Mouse (Mus musculus) neural tube, embryonic 13.5 days (tissue): Measurements from ENCODE around the gene C2cd4d. TPM values are rescaled to one million over a fixed set of nuclear protein-coding genes. Genes with fewer than 3 reads are reported as not detected.

Experiments
- ATAC-seq: fragments of 200-750 bp; cut with Nextera tagmentation; 2 replicates; pipeline ENCODE4 v1.8.0; 2017; ENCODE audit warnings: low read depth, mild to moderate bottlenecking, moderate TSS enrichment, moderate library complexity
- H3K27ac ChIP-seq: fragments of 300-500 bp; sonication (generic); replicated peaks from 2 replicates; pipeline ENCODE4 v1.5.1; 2015; ENCODE audit warnings: moderate library complexity, mild to moderate bottlenecking, inconsistent platforms
- H3K27me3 ChIP-seq: fragments of 300-500 bp; sonication (generic); 2 replicates; pipeline ENCODE4 v1.6.1; 2015; ENCODE audit warnings: mild to moderate bottlenecking, inconsistent platforms
- H3K36me3 ChIP-seq: fragments of 300-500 bp; sonication (generic); 2 replicates; pipeline ENCODE4 v1.6.1; 2015; ENCODE audit warnings: mild to moderate bottlenecking, inconsistent platforms
- H3K4me1 ChIP-seq: fragments of 300-500 bp; sonication (generic); replicated peaks from 2 replicates; pipeline ENCODE4 v1.6.1; 2015; ENCODE audit warnings: inconsistent platforms
- H3K4me2 ChIP-seq: fragments of 300-500 bp; sonication (generic); 2 replicates; pipeline ENCODE4 v1.6.1; 2015; ENCODE audit warnings: inconsistent platforms, mild to moderate bottlenecking, moderate library complexity
- H3K4me3 ChIP-seq: fragments of 300-500 bp; sonication (generic); 2 replicates; pipeline ENCODE4 v1.5.1; 2015; ENCODE audit warnings: mild to moderate bottlenecking, inconsistent platforms
- H3K9ac ChIP-seq: fragments of 300-500 bp; sonication (generic); 2 replicates; pipeline ENCODE4 v1.6.1; 2015; ENCODE audit warnings: moderate library complexity, mild to moderate bottlenecking, inconsistent platforms
- H3K9me3 ChIP-seq: fragments of 300-500 bp; sonication (generic); 2 replicates; pipeline ENCODE4 v1.6.1; 2016; ENCODE audit warnings: inconsistent platforms
- WGBS: fragments of 180-500 bp; shearing (Covaris S2); methylation state at CpG from one replicate; pipeline ENCODE4 v1.1.7; 2015; 5-methylcytosine and 5-hydroxymethylcytosine counted together
- polyA plus RNA-seq: library from polyadenylated mRNA; unstranded; fragments of >200 nt; fragmentation: Nextera tagmentation; extraction: Ambion mirVana; gene quantifications from 2 replicates; pipeline ENCODE4 v1.2.1, GENCODE M21; 2015

C2cd4d gene
- polyA plus RNA-seq = 2.2 TPM in 2 replicates

DNA sequence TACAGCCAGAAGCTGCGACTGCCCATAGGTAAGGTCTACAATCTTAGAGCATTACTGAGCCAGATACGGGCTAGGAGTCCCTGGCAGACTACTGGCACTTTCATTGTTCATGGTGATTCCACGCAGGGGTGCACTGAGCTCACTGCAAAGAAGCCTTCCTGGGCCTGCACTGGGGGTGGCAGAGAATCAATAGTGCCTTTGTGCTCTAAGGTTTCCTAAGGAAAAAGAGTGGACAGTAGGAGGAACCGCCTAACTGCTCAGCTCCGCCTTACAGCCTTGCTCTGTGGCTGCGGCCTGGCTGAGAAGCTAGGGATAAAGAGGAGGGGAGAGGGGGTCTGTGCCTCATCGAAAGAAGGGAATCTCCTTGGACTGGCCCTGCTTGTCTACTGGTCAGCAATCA is at the start of gene C2cd4d:
TSS of gene C2cd4d (plus strand) at position 301 of the 400 bp plus-strand sequence.
- 43% methylated on average over 7 of the region's 7 CpGs for WGBS
- Histone ChIP-seq H3K4me1 (peaks cover 5% of the 10 kb centered on the region; the same call in 1 of the 2 replicates), H3K4me2 (peak within 1 kb of the TSS; percentile 75), H3K9ac (peak within 1 kb of the TSS; percentile 80), H3K27ac (no peak within 1 kb of the TSS), H3K27me3 (peaks cover 40% of the 10 kb centered on the region), H3K9me3 (no peaks in the 10 kb centered on the region), H3K36me3 (no peaks in the 10 kb centered on the region), H3K4me3 (peak within 1 kb of the TSS; percentile 58)
- no peak for ATAC-seq

DNA sequence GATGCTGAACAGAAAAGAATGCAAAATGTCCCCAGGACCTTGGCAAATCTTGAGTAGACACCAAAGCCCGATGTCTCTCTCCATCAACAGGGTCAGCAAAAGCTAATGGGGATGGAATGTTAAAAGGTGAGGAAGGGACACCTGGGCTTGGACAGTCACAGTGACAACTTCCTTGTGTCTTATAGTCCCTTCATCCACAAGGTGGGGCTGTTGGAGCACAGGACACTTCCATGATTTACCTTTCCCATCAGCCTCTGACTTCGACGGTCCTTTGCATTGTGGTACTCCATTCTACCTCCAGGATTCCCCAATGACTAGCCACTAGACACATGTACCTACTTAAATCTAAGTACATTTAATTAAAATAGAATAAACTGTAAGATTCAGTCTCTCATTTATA is 33.6 kb upstream of the C2cd4d start:
- Histone ChIP-seq H3K4me1 (no peaks in the 10 kb centered on the region), H3K4me2 (no peak overlapping the region), H3K4me3 (no peak overlapping the region), H3K36me3 (peaks cover 42% of the 10 kb centered on the region), H3K9me3 (no peaks in the 10 kb centered on the region), H3K27ac (no peak overlapping the region), H3K27me3 (no peaks in the 10 kb centered on the region), H3K9ac (no peak overlapping the region)
- ATAC-seq = no peak
- WGBS = 63% methylated on average over 3 of the region's 3 CpGs

DNA sequence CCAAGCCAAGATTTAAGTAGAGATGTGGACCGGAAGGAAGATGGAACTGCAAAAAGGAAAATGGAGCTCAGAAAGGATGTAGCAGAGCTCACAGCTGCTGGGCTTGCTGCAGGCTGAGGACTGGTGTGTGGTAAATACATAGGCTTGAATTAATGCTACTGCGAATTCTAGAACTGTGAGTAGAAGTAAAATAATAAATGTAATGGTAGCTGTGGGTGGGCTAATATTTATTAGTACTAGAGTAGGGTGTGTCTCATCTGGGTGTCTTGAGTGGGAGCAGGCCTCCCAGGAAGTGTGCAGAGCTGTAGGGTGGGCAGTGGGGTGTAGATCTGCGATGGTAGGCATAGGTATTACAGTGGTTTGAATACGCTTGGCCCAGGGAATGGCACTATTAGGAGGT is 27.8 kb upstream of the C2cd4d start:
- Histone ChIP-seq H3K27ac (no peak overlapping the region), H3K4me2 (no peak overlapping the region), H3K9ac (no peak overlapping the region), H3K9me3 (no peaks in the 10 kb centered on the region), H3K4me3 (no peak overlapping the region), H3K36me3 (peaks cover 19% of the 10 kb centered on the region; the same call in 1 of the 2 replicates), H3K27me3 (no peaks in the 10 kb centered on the region), H3K4me1 (no peaks in the 10 kb centered on the region)
- WGBS = 93% methylated on average over 4 of the region's 4 CpGs
- no peak for ATAC-seq

DNA sequence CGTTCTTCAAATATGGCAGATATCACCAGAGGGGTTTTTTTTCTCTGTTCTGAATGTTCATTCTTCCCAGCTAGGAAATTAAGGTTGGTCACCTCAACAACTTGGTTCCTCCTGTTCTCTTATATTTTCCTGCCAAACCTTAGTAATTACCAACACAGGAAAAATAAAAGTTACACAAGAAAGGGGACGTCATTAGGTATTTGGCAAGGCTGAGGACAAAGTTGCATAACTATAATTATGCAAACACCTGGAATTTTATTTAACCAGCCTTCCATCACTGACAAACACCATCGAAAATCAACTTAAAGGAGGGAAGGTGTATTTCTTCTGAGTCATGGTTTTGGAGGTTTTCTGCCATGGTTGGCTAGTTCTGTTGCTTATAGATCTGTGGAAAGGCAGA is 23.7 kb upstream of the C2cd4d start:
- H3K9ac ChIP-seq = no peak overlapping the region
- no peaks in the 10 kb centered on the region for H3K9me3 ChIP-seq
- no peak overlapping the region for H3K4me3 ChIP-seq
- no peaks in the 10 kb centered on the region for H3K27me3 ChIP-seq
- ATAC-seq = no peak
- no peak overlapping the region for H3K4me2 ChIP-seq
- 90% methylated on average over 3 of the region's 3 CpGs for WGBS
- H3K27ac ChIP-seq = no peak overlapping the region
- H3K36me3 ChIP-seq = no peaks in the 10 kb centered on the region
- H3K4me1 ChIP-seq = 0 out of 2 replicates have a peak, but pooled peaks cover 7% of the 10 kb centered on the region

DNA sequence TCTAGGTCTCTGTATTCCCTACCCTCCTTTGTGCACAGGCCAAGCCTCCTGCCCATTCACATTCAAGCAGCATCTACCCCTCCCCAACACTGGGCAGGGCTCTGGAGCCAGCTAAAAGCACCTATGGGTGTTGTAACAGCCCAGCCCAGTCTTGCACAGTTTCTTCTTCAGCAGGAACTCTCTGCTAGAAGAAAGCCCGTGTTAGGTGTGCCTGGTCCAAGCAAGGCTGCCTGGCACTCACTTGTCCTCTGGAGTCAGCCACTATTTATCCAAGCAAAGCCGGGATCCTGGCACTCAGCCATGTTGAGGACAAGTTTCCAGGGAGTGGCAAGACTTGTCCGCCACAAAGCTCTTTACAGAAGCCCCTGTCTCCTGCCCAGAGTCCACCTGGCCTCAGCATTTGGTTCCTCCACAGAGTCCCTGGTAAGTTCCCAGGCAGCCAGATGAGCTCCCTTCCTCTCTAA is 20.2 kb upstream of the C2cd4d start, which contains the start of gene Them5:
TSS of gene Them5 (plus strand) at position 141 of the 464 bp plus-strand sequence.
- Histone ChIP-seq H3K4me3 (no peak within 1 kb of the TSS), H3K4me2 (no peak within 1 kb of the TSS), H3K9me3 (no peaks in the 10 kb centered on the region), H3K36me3 (no peaks in the 10 kb centered on the region), H3K27me3 (no peaks in the 10 kb centered on the region), H3K27ac (0 out of 2 replicates have a peak within 1 kb of the TSS, but pooled peaks have one; percentile 14), H3K4me1 (0 out of 2 replicates have a peak, but pooled peaks cover 7% of the 10 kb centered on the region), H3K9ac (no peak within 1 kb of the TSS)
- 74% methylated on average over 3 of the region's 3 CpGs for WGBS
- no peak for ATAC-seq

DNA sequence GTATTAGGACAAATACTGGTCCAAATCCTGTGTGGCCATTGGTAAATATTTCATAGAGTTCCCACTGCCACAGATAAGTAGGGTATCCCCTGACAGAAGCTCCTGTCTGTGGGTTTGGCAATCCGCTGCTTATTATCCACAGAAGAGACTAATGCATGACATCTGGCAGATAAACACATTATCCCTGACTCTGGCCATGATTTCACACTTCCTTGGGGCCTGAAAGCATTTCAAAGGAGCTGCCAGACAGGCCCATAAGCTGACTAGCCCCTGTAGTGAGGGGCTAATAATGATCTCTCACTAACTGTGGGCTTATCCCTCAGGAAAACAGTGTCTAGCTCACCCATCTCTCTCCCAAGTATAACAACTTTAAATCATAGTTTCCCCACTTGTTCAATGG is 19.7 kb upstream of the C2cd4d start:
- H3K9ac ChIP-seq = no peak overlapping the region
- no peaks in the 10 kb centered on the region for H3K36me3 ChIP-seq
- WGBS = 57% methylated on average over 1 of the region's 1 CpGs
- 0 out of 2 replicates have a peak overlapping the region, but pooled peaks have one; percentile 14 for H3K27ac ChIP-seq
- H3K4me2 ChIP-seq = no peak overlapping the region
- no peak for ATAC-seq
- no peaks in the 10 kb centered on the region for H3K27me3 ChIP-seq
- H3K4me3 ChIP-seq = no peak overlapping the region
- H3K4me1 ChIP-seq = 0 out of 2 replicates have a peak, but pooled peaks cover 7% of the 10 kb centered on the region
- no peaks in the 10 kb centered on the region for H3K9me3 ChIP-seq

DNA sequence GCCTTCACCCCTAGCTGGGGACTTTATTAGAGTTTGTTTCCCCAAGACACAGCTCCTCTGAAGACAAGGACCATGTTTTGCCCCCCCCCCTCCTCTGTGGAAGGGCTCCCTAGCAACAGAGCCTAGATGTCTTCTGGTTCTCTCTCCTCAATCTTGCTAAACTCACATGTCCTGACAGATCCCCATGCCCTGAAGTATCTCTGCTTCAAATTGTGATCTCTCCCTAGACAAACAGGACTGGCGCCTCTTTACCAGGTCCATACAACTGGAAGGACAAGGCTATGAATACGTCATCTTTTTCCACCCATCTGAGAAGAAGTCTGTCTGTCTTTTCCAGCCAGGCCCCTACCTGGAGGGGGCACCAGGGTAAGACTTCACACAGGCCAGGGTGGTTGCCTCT is 18.1 kb upstream of the C2cd4d start:
- no peak overlapping the region for H3K4me3 ChIP-seq
- H3K27me3 ChIP-seq = no peaks in the 10 kb centered on the region
- no peak overlapping the region for H3K9ac ChIP-seq
- no peak overlapping the region for H3K4me2 ChIP-seq
- 93% methylated on average over 2 of the region's 2 CpGs for WGBS
- no peaks in the 10 kb centered on the region for H3K9me3 ChIP-seq
- H3K4me1 ChIP-seq = 0 out of 2 replicates have a peak, but pooled peaks cover 7% of the 10 kb centered on the region
- H3K27ac ChIP-seq = no peak overlapping the region
- no peaks in the 10 kb centered on the region for H3K36me3 ChIP-seq
- ATAC-seq = no peak

DNA sequence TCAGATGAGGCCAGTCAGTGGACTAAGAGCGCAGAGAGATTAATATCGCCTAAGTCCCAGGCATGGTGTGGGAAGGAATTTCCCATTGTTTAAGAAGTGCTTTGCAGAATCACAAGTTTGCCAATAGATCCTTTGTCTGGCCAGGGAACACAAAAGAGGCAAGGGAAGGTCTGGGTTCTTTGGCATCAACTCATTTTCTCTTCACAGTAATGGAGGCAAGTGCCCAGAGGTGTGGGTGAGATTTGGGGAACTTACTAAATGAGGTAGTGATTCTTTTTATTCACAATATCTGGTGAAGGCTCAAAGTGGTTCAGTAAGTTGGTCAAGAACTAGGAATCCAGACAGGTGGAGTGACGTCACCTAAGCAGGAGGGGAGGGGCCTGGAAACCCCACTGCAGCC is 17.3 kb upstream of the C2cd4d start:
- Histone ChIP-seq H3K9me3 (no peaks in the 10 kb centered on the region), H3K36me3 (no peaks in the 10 kb centered on the region), H3K4me1 (0 out of 2 replicates have a peak, but pooled peaks cover 7% of the 10 kb centered on the region), H3K9ac (no peak overlapping the region), H3K27ac (no peak overlapping the region), H3K4me2 (no peak overlapping the region), H3K27me3 (no peaks in the 10 kb centered on the region), H3K4me3 (no peak overlapping the region)
- 78% methylated on average over 3 of the region's 3 CpGs for WGBS
- ATAC-seq = no peak

DNA sequence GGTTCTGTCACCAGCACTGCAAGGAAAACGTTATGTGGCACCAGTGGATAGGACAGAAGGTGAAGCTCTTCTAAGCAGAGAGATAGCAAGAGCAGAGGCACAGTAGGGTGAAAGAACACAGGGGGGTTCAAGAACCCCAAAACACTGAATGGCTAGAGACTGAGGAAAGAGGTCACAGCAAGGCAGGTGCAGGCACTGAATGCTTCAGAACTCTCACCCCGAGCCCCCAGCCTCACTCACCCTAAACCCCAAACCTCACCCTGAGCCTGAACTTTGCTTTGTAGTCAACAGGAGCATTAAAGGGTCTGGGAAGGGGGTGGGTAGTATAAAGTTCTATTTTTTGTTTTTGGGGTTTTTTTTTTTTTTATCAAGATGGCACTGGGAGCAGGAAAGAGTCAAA is 14.1 kb upstream of the C2cd4d start:
- no peak overlapping the region for H3K9ac ChIP-seq
- H3K9me3 ChIP-seq = no peaks in the 10 kb centered on the region
- H3K4me3 ChIP-seq = no peak overlapping the region
- no peaks in the 10 kb centered on the region for H3K27me3 ChIP-seq
- H3K4me1 ChIP-seq = no peaks in the 10 kb centered on the region
- H3K27ac ChIP-seq = no peak overlapping the region
- H3K4me2 ChIP-seq = no peak overlapping the region
- ATAC-seq = no peak
- H3K36me3 ChIP-seq = no peaks in the 10 kb centered on the region
- 72% methylated on average over 2 of the region's 2 CpGs for WGBS

DNA sequence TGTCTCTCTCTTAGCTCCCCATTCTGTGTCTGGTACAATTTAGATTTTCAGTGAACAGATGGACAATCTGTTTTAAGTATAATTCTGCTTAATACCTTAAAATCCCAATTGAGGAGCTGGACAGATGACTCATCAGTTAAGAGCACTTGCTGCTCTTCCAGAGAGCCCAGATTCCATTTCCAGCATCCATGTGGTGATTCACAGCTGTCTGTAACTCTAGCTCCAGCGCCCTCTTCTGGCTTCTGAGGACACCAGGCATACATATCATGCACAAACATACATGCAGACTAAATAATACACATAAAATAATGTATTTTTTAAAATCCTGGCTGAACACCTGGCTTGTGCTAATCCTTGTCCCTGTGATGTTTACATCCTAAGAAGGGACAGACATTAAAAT is 1.4 kb upstream of the C2cd4d start:
- Histone ChIP-seq H3K4me2 (no peak overlapping the region), H3K4me3 (no peak overlapping the region), H3K36me3 (no peaks in the 10 kb centered on the region), H3K27ac (no peak overlapping the region), H3K27me3 (peaks cover 33% of the 10 kb centered on the region), H3K9me3 (no peaks in the 10 kb centered on the region), H3K4me1 (peaks cover 5% of the 10 kb centered on the region; the same call in 1 of the 2 replicates), H3K9ac (no peak overlapping the region)
- WGBS = 3% methylated on average over 1 of the region's 1 CpGs
- ATAC-seq = no peak

DNA sequence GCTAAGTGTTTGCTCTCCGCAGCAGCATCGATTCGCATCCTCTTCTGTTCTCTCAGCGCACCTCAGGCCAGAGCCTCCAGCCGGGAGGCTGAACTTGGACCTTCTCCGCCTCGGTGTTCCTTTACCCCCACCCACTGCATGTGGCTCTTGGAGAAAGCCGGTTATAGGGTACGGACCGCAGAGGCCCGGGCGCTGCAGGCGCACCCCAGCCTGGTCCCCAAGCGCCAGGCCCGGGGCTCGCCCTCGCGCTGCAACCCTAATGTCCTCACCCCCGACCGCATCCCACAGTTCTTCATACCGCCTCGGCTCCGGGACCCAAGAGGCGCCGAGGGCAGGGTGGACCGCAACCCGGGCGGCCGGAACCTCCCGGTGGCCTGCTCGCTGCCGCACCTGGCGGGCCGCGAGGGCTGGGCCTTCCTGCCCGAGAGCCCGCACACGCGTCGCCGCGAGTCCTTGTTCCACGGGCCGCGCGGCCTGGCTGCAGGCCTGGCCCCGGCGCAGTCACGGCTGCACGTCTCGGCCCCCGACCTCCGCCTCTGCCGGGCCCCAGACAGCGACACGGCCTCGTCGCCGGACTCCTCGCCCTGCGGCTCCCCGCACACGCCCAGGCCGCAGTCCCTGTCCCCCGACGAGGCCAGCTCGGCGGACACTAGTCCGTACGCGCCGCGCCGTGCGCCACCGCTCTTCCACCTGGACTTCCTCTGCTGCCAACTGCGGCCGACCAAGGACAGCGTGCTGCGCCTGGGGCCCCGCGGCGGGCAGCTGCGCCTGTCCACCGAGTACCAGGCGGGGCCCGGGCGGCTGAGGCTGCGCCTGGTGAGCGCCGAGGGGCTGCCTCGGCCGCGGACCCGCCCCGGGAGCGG is 1.3 kb downstream of the C2cd4d start:
- Histone ChIP-seq H3K27me3 (peaks cover 40% of the 10 kb centered on the region), H3K4me3 (peak overlapping the region; percentile 58), H3K9ac (peak overlapping the region; percentile 80), H3K27ac (0 out of 2 replicates have a peak overlapping the region, but pooled peaks have one; percentile 18), H3K4me1 (peaks cover 5% of the 10 kb centered on the region; the same call in 1 of the 2 replicates), H3K9me3 (no peaks in the 10 kb centered on the region), H3K4me2 (peak overlapping the region; percentile 75), H3K36me3 (no peaks in the 10 kb centered on the region)
- 5% methylated on average over 92 of the region's 97 CpGs for WGBS
- peak; percentile 71 for ATAC-seq

DNA sequence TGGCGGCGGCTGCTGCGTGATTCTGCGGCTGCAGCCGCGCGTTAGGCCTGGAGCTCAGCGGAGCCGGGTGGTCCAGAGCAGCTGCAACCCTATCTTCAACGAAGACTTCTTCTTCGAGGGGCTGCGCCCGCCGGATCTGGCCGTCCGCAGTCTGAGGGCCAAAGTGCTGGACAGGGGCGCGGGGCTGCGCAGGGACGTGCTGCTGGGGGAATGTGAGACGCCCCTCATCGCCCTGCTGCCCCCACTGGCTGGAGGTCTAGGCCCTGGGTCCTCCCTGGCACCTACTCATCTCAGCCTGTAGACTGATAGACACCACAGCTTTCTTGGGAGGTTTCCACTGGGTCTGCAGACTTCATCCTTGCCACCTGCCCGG is 1.9 kb downstream of the C2cd4d start:
- peak; percentile 37 for ATAC-seq
- Histone ChIP-seq H3K27ac (0 out of 2 replicates have a peak overlapping the region, but pooled peaks have one; percentile 18), H3K4me2 (peak overlapping the region; percentile 75), H3K4me3 (peak overlapping the region; percentile 58), H3K9ac (peak overlapping the region; percentile 80), H3K9me3 (no peaks in the 10 kb centered on the region), H3K27me3 (peaks cover 40% of the 10 kb centered on the region), H3K36me3 (no peaks in the 10 kb centered on the region), H3K4me1 (peaks cover 5% of the 10 kb centered on the region; the same call in 1 of the 2 replicates)
- whole genome bisulfite sequencing = 3% methylated on average over 23 of the region's 23 CpGs
